ENCODE assay signal across 20 mouse cellular contexts in the genomic region with DNA sequence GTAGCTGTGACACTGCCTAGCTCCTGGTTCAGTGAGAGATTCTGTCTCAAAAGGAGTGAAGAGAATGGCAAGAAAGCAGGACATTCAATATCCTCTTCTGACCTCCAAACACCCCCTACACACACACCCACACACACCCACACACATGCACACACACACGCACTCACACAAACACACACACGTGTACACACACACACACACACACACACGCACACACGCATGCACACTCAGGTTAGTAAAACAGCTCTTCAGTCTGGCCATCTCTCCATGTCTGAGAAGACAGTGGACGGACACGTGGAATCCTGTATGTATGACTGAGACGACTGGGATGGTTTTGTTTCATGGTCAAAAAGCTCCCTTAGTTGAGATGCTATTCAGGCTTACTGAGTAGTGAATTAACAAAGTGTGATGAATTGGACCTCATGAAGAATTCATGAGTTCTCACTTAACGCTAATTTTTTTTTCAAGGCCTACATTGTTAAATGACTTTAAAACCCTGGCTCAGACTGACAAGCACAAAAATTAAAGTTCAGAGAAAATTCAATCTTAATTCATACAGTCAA.
A peak's percentile ranks its signal among the peaks of the same experiment; 100 is the strongest.
DNase-seq lines count a peak whose midpoint lies in the region; ATAC-seq and TF ChIP-seq lines count a peak whose summit lies in the region.
"Had no signal": no experiment of that assay in that cellular context is flagged by ENCODE, and none has a peak within 500 bp of the region (broad histone marks: within the 10 kb centered on the region; RNA-seq: fewer than 3 reads in every experiment).

No protein-coding gene starts in this region.

- no peak for DNase-seq in hindbrain, embryonic 10.5 days (ENCODE audit: low spot score)
- DNase-seq in hindbrain, postnatal 0 days (ENCODE audit: low spot score) = no peak
- DNase-seq in lung, postnatal 0 days (ENCODE audit: low spot score) = no peak
- DNase-seq in layer of hippocampus, adult 18-20 months (ENCODE audit: low spot score in 2 of 2) = no peak
- DNase-seq: cerebellum, postnatal 10 days; heart, postnatal 14 days; kidney, adult 2 months; kidney, postnatal 10 days; left cerebral cortex, postnatal 4 days; liver; liver, postnatal 0 days; lung, postnatal 36 days; right cerebral cortex, adult 18-20 months; thymus, postnatal 36 days had no signal

- no peak overlapping the region for H3K4me3 ChIP-seq in hindbrain, embryonic 10.5 days
- no peak overlapping the region for H3K4me3 ChIP-seq in hindbrain, postnatal 0 days (ENCODE audit: low read length)
- H3K4me3 ChIP-seq in forebrain, embryonic 15.5 days = no peak overlapping the region
- no peak overlapping the region for H3K4me3 ChIP-seq in hindbrain, embryonic 13.5 days
- no peak overlapping the region for H3K4me3 ChIP-seq in midbrain, embryonic 16.5 days (ENCODE audit: low read depth, low read length)
- H3K4me3 ChIP-seq in lung, postnatal 0 days (ENCODE audit: low read depth, low read length) = no peak overlapping the region
- H3K4me3 ChIP-seq: left cerebral cortex, adult 2 months had no signal

- no peak overlapping the region for H3K9ac ChIP-seq in hindbrain, postnatal 0 days (replicated peaks; ENCODE audit: low read length)
- H3K9ac ChIP-seq in forebrain, embryonic 15.5 days (replicated peaks) = no peak overlapping the region
- no peak overlapping the region for H3K9ac ChIP-seq in hindbrain, embryonic 13.5 days
- H3K9ac ChIP-seq in midbrain, embryonic 16.5 days (ENCODE audit: low read depth, low read length) = no peak overlapping the region
- no peak overlapping the region for H3K9ac ChIP-seq in lung, postnatal 0 days (replicated peaks; ENCODE audit: low read depth)
- H3K9ac ChIP-seq: liver, postnatal 0 days had no signal

- no peaks in the 10 kb centered on the region for H3K27me3 ChIP-seq in hindbrain, embryonic 10.5 days (ENCODE audit: insufficient read depth, poor library complexity, severe bottlenecking)
- H3K27me3 ChIP-seq in hindbrain, postnatal 0 days (ENCODE audit: insufficient read depth, low read length) = no peaks in the 10 kb centered on the region
- H3K27me3 ChIP-seq in forebrain, embryonic 15.5 days = no peaks in the 10 kb centered on the region
- H3K27me3 ChIP-seq in hindbrain, embryonic 13.5 days = no peaks in the 10 kb centered on the region
- no peaks in the 10 kb centered on the region; the same call in 1 of the 2 replicates for H3K27me3 ChIP-seq in midbrain, embryonic 16.5 days (ENCODE audit: control insufficient read depth, insufficient read depth, low read depth, low read length)
- no peaks in the 10 kb centered on the region for H3K27me3 ChIP-seq in lung, postnatal 0 days (replicated peaks; ENCODE audit: insufficient read depth, low read length)

- TF ChIP-seq EP300 in lung, postnatal 0 days (IDR thresholded peaks at IDR 0.05) = no peak

- peaks cover 50% of the 10 kb centered on the region for H3K4me1 ChIP-seq in hindbrain, embryonic 10.5 days (replicated peaks)
- H3K4me1 ChIP-seq in hindbrain, postnatal 0 days (ENCODE audit: insufficient read depth, low read length) = no peaks in the 10 kb centered on the region; the same call in 1 of the 2 replicates
- H3K4me1 ChIP-seq in forebrain, embryonic 15.5 days = peaks cover 36% of the 10 kb centered on the region
- H3K4me1 ChIP-seq in hindbrain, embryonic 13.5 days (replicated peaks) = peaks cover 25% of the 10 kb centered on the region
- H3K4me1 ChIP-seq in midbrain, embryonic 16.5 days (ENCODE audit: control insufficient read depth, insufficient read depth, low read length) = peaks cover 9% of the 10 kb centered on the region; the same call in 1 of the 2 replicates
- no peaks in the 10 kb centered on the region for H3K4me1 ChIP-seq in lung, postnatal 0 days (ENCODE audit: insufficient read depth, low read depth, low read length)

- WGBS in hindbrain, embryonic 10.5 days = 53% methylated on average over 8 of the region's 8 CpGs
- WGBS in hindbrain, postnatal 0 days = 25% methylated on average over 8 of the region's 8 CpGs
- 31% methylated on average over 8 of the region's 8 CpGs for WGBS in forebrain, embryonic 15.5 days
- WGBS in hindbrain, embryonic 13.5 days = 24% methylated on average over 8 of the region's 8 CpGs
- WGBS in midbrain, embryonic 16.5 days = 28% methylated on average over 8 of the region's 8 CpGs
- WGBS in lung, postnatal 0 days = 90% methylated on average over 8 of the region's 8 CpGs

- TF ChIP-seq CTCF in hindbrain, postnatal 0 days (IDR thresholded peaks at IDR 0.05; ENCODE audit: low read depth) = no peak
- TF ChIP-seq CTCF in lung, postnatal 0 days (IDR thresholded peaks at IDR 0.05) = no peak

- peaks cover 5% of the 10 kb centered on the region; the same call in 1 of the 2 replicates for H3K9me3 ChIP-seq in hindbrain, embryonic 10.5 days
- H3K9me3 ChIP-seq in hindbrain, postnatal 0 days (ENCODE audit: low read length) = no peaks in the 10 kb centered on the region
- H3K9me3 ChIP-seq in forebrain, embryonic 15.5 days = no peaks in the 10 kb centered on the region
- H3K9me3 ChIP-seq in hindbrain, embryonic 13.5 days = no peaks in the 10 kb centered on the region
- no peaks in the 10 kb centered on the region for H3K9me3 ChIP-seq in midbrain, embryonic 16.5 days (replicated peaks; ENCODE audit: control insufficient read depth, low read length, poor library complexity, severe bottlenecking)
- H3K9me3 ChIP-seq in lung, postnatal 0 days (ENCODE audit: low read length) = no peaks in the 10 kb centered on the region

- peaks cover 30% of the 10 kb centered on the region for H3K36me3 ChIP-seq in hindbrain, embryonic 10.5 days
- no peaks in the 10 kb centered on the region for H3K36me3 ChIP-seq in hindbrain, postnatal 0 days (ENCODE audit: insufficient read depth, low read length)
- H3K36me3 ChIP-seq in forebrain, embryonic 15.5 days = no peaks in the 10 kb centered on the region
- peaks cover 16% of the 10 kb centered on the region for H3K36me3 ChIP-seq in hindbrain, embryonic 13.5 days
- peaks cover 2% of the 10 kb centered on the region; the same call in 1 of the 2 replicates for H3K36me3 ChIP-seq in midbrain, embryonic 16.5 days (ENCODE audit: control insufficient read depth, insufficient read depth, low read length)
- no peaks in the 10 kb centered on the region for H3K36me3 ChIP-seq in lung, postnatal 0 days (ENCODE audit: insufficient read depth, low read length)

- ATAC-seq in hindbrain, postnatal 0 days = no peak
- ATAC-seq in forebrain, embryonic 15.5 days (replicated peaks) = 0 out of 2 replicates have a peak, but pooled peaks have one; percentile 36
- ATAC-seq in hindbrain, embryonic 13.5 days (ENCODE audit: low FRiP score) = no peak
- ATAC-seq in midbrain, embryonic 16.5 days = peak; percentile 62; the same call in 1 of the 2 replicates
- no peak for ATAC-seq in lung, postnatal 0 days
- ATAC-seq: inflammation-experienced regulatory T-cells, adult 6 months; liver, postnatal 0 days had no signal

- no peak overlapping the region for H3K4me2 ChIP-seq in hindbrain, postnatal 0 days (ENCODE audit: low read depth, low read length)
- H3K4me2 ChIP-seq in forebrain, embryonic 15.5 days (replicated peaks) = no peak overlapping the region
- H3K4me2 ChIP-seq in hindbrain, embryonic 13.5 days = no peak overlapping the region
- no peak overlapping the region for H3K4me2 ChIP-seq in midbrain, embryonic 16.5 days (ENCODE audit: low read length)
- H3K4me2 ChIP-seq in lung, postnatal 0 days (replicated peaks; ENCODE audit: low read depth, low read length) = no peak overlapping the region
- H3K4me2 ChIP-seq: heart, embryonic 11.5 days had no signal

- H3K27ac ChIP-seq in hindbrain, embryonic 10.5 days = peak overlapping the region; percentile 80
- H3K27ac ChIP-seq in hindbrain, postnatal 0 days = no peak overlapping the region
- H3K27ac ChIP-seq in forebrain, embryonic 15.5 days (replicated peaks) = peak overlapping the region; percentile 20; the same call in 1 of the 2 replicates
- 0 out of 2 replicates have a peak overlapping the region, but pooled peaks have one; percentile 30 for H3K27ac ChIP-seq in hindbrain, embryonic 13.5 days
- no peak overlapping the region for H3K27ac ChIP-seq in midbrain, embryonic 16.5 days (ENCODE audit: low read length)
- H3K27ac ChIP-seq in lung, postnatal 0 days (ENCODE audit: low read length) = no peak overlapping the region

Comparison
In these comparisons a context has a peak if more than half of its experiments do, and no peak if none do; other contexts are left out.
1. H3K27ac ChIP-seq: peak in hindbrain, embryonic 10.5 days (single experiment), forebrain, embryonic 15.5 days (single experiment) and hindbrain, embryonic 13.5 days (single experiment); none in hindbrain, postnatal 0 days (single experiment), midbrain, embryonic 16.5 days (single experiment) and lung, postnatal 0 days (single experiment).
2. ATAC-seq: peak in forebrain, embryonic 15.5 days (single experiment) and midbrain, embryonic 16.5 days (single experiment); none in hindbrain, postnatal 0 days (single experiment), hindbrain, embryonic 13.5 days (single experiment) and lung, postnatal 0 days (single experiment).